Mouse (Mus musculus) limb, embryonic 15.5 days (tissue): Measurements from ENCODE around the gene Nom1. TPM values are rescaled to one million over a fixed set of nuclear protein-coding genes. Genes with fewer than 3 reads are reported as not detected.

Source experiments
- ATAC-seq: fragments of 200-750 bp; cut with Nextera tagmentation; 2 replicates; pipeline ENCODE4 v1.8.0; 2017; ENCODE audit warnings: low read depth, moderate TSS enrichment; ENCODE audit not compliant: insufficient number of reproducible peaks, low FRiP score, low TSS enrichment
- H3K27ac ChIP-seq: fragments of 300-500 bp; sonication (generic); 2 replicates; pipeline ENCODE4 v1.5.1; 2015; ENCODE audit warnings: moderate library complexity, mild to moderate bottlenecking, inconsistent platforms
- H3K27me3 ChIP-seq: fragments of 300-500 bp; sonication (generic); 2 replicates; pipeline ENCODE4 v1.6.1; 2015; ENCODE audit warnings: inconsistent platforms
- H3K36me3 ChIP-seq: fragments of 300-500 bp; sonication (generic); 2 replicates; pipeline ENCODE4 v1.6.1; 2015; ENCODE audit warnings: inconsistent platforms
- H3K4me1 ChIP-seq: fragments of 300-500 bp; sonication (generic); 2 replicates; pipeline ENCODE4 v1.6.1; 2015; ENCODE audit warnings: inconsistent platforms
- H3K4me2 ChIP-seq: fragments of 300-500 bp; sonication (generic); 2 replicates; pipeline ENCODE4 v1.6.1; 2015; ENCODE audit warnings: mild to moderate bottlenecking, inconsistent platforms
- H3K4me3 ChIP-seq: fragments of 300-500 bp; sonication (generic); 2 replicates; pipeline ENCODE4 v1.5.1; 2015; ENCODE audit warnings: mild to moderate bottlenecking, inconsistent platforms
- H3K9ac ChIP-seq: fragments of 300-500 bp; sonication (generic); 2 replicates; pipeline ENCODE4 v1.6.1; 2015; ENCODE audit warnings: inconsistent platforms
- H3K9me3 ChIP-seq: fragments of 300-500 bp; sonication (generic); 2 replicates; pipeline ENCODE4 v1.6.1; 2016; ENCODE audit warnings: inconsistent platforms
- WGBS: fragments of 180-500 bp; shearing (Covaris S2); methylation state at CpG from one replicate; pipeline ENCODE4 v1.1.7; 2015; 5-methylcytosine and 5-hydroxymethylcytosine counted together
- polyA plus RNA-seq: library from polyadenylated mRNA; unstranded; fragments of >200 nt; fragmentation: Nextera tagmentation; extraction: Ambion mirVana; gene quantifications from 2 replicates; pipeline ENCODE4 v1.2.1, GENCODE M21; 2015

Gene Nom1
- polyA plus RNA-seq, 1 experiment from 2014 or later = 25.8 TPM

GRCm38 (mm10) chr5:29471855-29472665, 37.6 kb downstream of the Nom1 start:
- Histone ChIP-seq H3K9ac (no peak overlapping the region), H3K27me3 (peaks cover 98% of the 10 kb centered on the region), H3K4me3 (no peak overlapping the region), H3K4me1 (peaks cover 23% of the 10 kb centered on the region), H3K4me2 (no peak overlapping the region), H3K9me3 (no peaks in the 10 kb centered on the region), H3K36me3 (no peaks in the 10 kb centered on the region), H3K27ac (no peak overlapping the region)
- WGBS = 3% methylated on average over 22 of the region's 22 CpGs
- ATAC-seq = no peak

GRCm38 (mm10) chr5:29473551-29474245, 39.2 kb downstream of the Nom1 start:
- peaks cover 100% of the 10 kb centered on the region for H3K27me3 ChIP-seq
- no peak for ATAC-seq
- WGBS = 2% methylated on average over 35 of the region's 35 CpGs
- no peak overlapping the region for H3K4me3 ChIP-seq
- H3K4me1 ChIP-seq = peaks cover 27% of the 10 kb centered on the region
- H3K36me3 ChIP-seq = no peaks in the 10 kb centered on the region
- no peak overlapping the region for H3K9ac ChIP-seq
- H3K9me3 ChIP-seq = no peaks in the 10 kb centered on the region
- no peak overlapping the region for H3K4me2 ChIP-seq
- no peak overlapping the region for H3K27ac ChIP-seq

- H3K4me3 ChIP-seq = no peak overlapping the region
- no peak for ATAC-seq
- H3K36me3 ChIP-seq = no peaks in the 10 kb centered on the region
- 5% methylated on average over 35 of the region's 35 CpGs for WGBS
- H3K9ac ChIP-seq = no peak overlapping the region
- H3K4me1 ChIP-seq = peaks cover 33% of the 10 kb centered on the region
- H3K27ac ChIP-seq = no peak overlapping the region
- H3K27me3 ChIP-seq = peaks cover 100% of the 10 kb centered on the region
- H3K9me3 ChIP-seq = no peaks in the 10 kb centered on the region
- H3K4me2 ChIP-seq = no peak overlapping the region
These were observed 39.9 kb downstream of the Nom1 start for GRCm38 (mm10) chr5:29474246-29474960.

DNA sequence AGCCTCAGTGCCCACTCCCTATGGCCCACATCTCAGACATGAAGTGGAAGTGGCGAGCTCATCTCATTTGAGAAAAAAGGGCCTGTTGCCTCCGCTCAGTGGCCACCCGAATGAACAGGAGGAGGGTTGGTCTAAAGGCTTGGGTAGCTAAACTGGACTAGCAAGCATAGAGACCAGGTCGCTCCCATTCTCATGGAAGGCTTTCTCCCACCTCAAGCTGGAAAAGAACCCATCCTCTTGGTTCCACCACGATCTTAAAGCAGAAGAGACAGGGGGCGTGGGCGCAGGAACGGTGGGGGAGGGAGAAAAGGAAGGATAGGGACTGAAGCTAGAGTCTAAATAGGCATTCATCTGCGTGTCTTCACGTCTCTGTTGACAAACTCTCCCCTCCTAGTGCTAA, 40.6 kb downstream of the Nom1 start:
- no peaks in the 10 kb centered on the region for H3K36me3 ChIP-seq
- no peak overlapping the region for H3K4me2 ChIP-seq
- no peak overlapping the region for H3K4me3 ChIP-seq
- no peak overlapping the region for H3K27ac ChIP-seq
- peaks cover 100% of the 10 kb centered on the region for H3K27me3 ChIP-seq
- WGBS = 8% methylated on average over 10 of the region's 10 CpGs
- peaks cover 33% of the 10 kb centered on the region for H3K4me1 ChIP-seq
- ATAC-seq = no peak
- no peaks in the 10 kb centered on the region for H3K9me3 ChIP-seq
- no peak overlapping the region for H3K9ac ChIP-seq

GRCm38 (mm10) chr5:29475556-29475955, 41.1 kb downstream of the Nom1 start:
- peaks cover 33% of the 10 kb centered on the region for H3K4me1 ChIP-seq

DNA sequence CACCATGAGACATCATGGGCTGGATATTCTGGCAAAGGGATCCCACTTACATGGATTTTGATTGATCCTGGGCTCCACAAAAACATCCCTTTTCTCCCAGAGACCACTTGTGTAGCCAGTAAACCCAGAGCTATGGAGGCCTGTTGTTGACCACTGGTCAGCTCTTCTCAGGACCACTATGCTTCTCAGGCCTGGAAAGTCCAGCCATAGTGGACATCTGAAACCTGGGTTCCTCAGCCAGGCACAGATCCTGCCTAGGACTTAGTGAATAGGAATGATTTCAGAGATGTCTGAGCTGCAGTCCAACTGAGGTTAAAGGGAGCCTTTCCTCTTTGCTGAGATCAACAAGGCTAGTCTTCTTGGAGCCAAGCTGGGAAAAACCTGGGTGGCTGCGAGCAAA, 41.6 kb downstream of the Nom1 start:
- Histone ChIP-seq H3K27ac (no peak overlapping the region), H3K4me2 (no peak overlapping the region), H3K9ac (no peak overlapping the region), H3K4me1 (peaks cover 33% of the 10 kb centered on the region), H3K9me3 (no peaks in the 10 kb centered on the region), H3K27me3 (peaks cover 100% of the 10 kb centered on the region), H3K36me3 (no peaks in the 10 kb centered on the region), H3K4me3 (no peak overlapping the region)
- 11% methylated on average over 1 of the region's 1 CpGs for WGBS
- ATAC-seq = no peak

More at GRCm38 (mm10) chr5:29475556-29475955, 41.1 kb downstream of the Nom1 start:
- no peak overlapping the region for H3K4me3 ChIP-seq
- no peak overlapping the region for H3K27ac ChIP-seq
- H3K9ac ChIP-seq = no peak overlapping the region
- no peaks in the 10 kb centered on the region for H3K9me3 ChIP-seq
- peaks cover 100% of the 10 kb centered on the region for H3K27me3 ChIP-seq
- no peak for ATAC-seq
- WGBS = 5% methylated on average over 5 of the region's 5 CpGs
- H3K4me2 ChIP-seq = no peak overlapping the region
- H3K36me3 ChIP-seq = no peaks in the 10 kb centered on the region

GRCm38 (mm10) chr5:29477474-29478207, 43.2 kb downstream of the Nom1 start:
- Histone ChIP-seq H3K4me2 (peak overlapping the region; percentile 79), H3K36me3 (no peaks in the 10 kb centered on the region), H3K27ac (no peak overlapping the region), H3K27me3 (peaks cover 98% of the 10 kb centered on the region), H3K9me3 (no peaks in the 10 kb centered on the region), H3K4me1 (peaks cover 26% of the 10 kb centered on the region), H3K4me3 (peak overlapping the region; percentile 41), H3K9ac (no peak overlapping the region)
- ATAC-seq = no peak
- WGBS = under 1% methylated on average over 68 of the region's 73 CpGs

DNA sequence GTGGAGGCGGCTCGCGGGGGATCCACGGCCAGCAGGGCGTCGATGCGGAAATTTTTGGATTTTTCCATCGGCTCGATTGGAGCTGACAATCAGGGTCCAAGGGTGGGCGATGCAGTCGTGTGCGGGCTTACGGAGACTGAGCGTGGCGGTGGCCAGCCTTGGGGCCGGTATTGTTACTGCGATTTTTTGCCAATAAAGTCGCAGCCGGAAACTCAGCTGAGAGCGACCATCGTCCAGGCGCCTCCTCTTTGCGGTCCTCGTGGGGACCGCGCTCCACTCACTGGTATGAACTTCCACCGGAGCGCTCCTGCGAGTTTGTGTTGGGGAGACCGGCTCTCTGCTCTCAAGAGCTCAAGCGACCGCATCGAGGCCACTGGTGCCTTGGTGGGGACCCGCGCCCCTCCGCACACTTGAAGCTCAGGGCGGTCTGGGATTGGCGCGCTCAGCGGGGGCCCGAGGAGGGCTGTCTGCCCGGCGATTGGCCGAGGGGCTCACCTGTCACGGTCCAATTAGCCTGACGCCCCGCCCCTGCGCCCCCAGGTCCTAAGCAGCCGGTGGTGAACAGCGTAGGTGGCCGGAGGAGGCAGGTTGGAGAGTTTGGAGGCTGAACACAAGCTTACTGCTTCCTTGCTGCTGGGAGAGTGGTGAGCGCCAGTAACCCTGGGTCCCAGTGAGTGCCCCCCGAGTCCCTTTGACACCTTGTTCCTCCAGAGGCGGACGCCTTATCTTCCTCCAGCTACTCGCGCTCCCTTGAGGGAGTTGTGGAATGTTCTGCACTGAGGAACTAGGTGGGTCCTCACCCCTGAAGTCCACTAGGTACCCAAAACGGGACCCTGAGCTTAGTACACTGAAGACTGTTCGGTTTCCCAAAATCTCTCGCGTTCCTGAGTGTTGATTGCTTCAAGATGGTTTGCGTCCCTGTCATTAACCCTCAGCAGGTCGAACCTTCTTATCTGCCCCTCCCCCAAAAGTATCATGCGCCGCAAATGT, 44.0 kb downstream of the Nom1 start, which contains the start of gene Mnx1:
Mnx1 (minus strand) TSS at position 263 of the 990 bp plus-strand sequence.
- Histone ChIP-seq H3K4me2 (peak within 1 kb of the TSS; percentile 79), H3K27me3 (peaks cover 98% of the 10 kb centered on the region), H3K4me1 (peaks cover 26% of the 10 kb centered on the region), H3K27ac (no peak within 1 kb of the TSS), H3K9ac (no peak within 1 kb of the TSS), H3K4me3 (peak within 1 kb of the TSS; percentile 41), H3K36me3 (no peaks in the 10 kb centered on the region), H3K9me3 (no peaks in the 10 kb centered on the region)
- under 1% methylated on average over 65 of the region's 65 CpGs for WGBS
- ATAC-seq = no peak

DNA sequence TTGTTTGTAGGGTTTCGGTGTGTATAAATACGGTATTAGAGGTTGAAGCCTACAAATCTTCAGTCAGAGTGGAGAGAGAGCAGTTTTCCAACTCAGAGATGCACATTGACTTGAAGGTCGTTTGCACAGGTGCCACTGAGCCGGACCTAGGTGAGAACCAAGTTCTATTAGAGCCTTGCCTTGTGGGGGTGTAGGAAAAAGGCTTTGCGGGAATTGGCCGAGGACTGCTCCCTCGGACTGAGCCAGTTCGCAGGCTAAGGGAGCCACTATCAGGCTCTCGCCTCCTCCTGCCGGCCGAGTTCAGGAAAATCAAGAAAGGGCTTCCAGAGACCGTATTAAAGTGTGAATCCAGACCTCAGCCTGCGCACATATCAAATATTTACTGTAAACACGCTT, 44.7 kb downstream of the Nom1 start:
- peaks cover 21% of the 10 kb centered on the region for H3K4me1 ChIP-seq
- ATAC-seq = no peak
- H3K27me3 ChIP-seq = peaks cover 98% of the 10 kb centered on the region
- H3K27ac ChIP-seq = no peak overlapping the region
- no peak overlapping the region for H3K9ac ChIP-seq
- no peak overlapping the region for H3K4me3 ChIP-seq
- 1% methylated on average over 14 of the region's 14 CpGs for WGBS
- H3K4me2 ChIP-seq = peak overlapping the region; percentile 79
- H3K9me3 ChIP-seq = no peaks in the 10 kb centered on the region
- no peaks in the 10 kb centered on the region for H3K36me3 ChIP-seq

GRCm38 (mm10) chr5:29483801-29484200, 49.3 kb downstream of the Nom1 start:
- H3K4me1 ChIP-seq = peaks cover 14% of the 10 kb centered on the region

More at GRCm38 (mm10) chr5:29483801-29484200, 49.3 kb downstream of the Nom1 start:
- no peak for ATAC-seq
- Histone ChIP-seq H3K4me3 (no peak overlapping the region), H3K4me2 (no peak overlapping the region), H3K9me3 (no peaks in the 10 kb centered on the region), H3K27me3 (peaks cover 96% of the 10 kb centered on the region), H3K9ac (no peak overlapping the region), H3K36me3 (no peaks in the 10 kb centered on the region), H3K27ac (no peak overlapping the region)
- 4% methylated on average over 4 of the region's 4 CpGs for WGBS
